Mouse (Mus musculus) frontal cortex, postnatal 14 days (tissue): ENCODE data around the gene Tcirg1.

Experiments used
- DNase-seq, 2 experiments: peaks; one replicate each; pipeline ENCODE4 v3.0.0; 2022; ENCODE audit warnings: low spot score in 2 of 2

Gene Tcirg1

DNA sequence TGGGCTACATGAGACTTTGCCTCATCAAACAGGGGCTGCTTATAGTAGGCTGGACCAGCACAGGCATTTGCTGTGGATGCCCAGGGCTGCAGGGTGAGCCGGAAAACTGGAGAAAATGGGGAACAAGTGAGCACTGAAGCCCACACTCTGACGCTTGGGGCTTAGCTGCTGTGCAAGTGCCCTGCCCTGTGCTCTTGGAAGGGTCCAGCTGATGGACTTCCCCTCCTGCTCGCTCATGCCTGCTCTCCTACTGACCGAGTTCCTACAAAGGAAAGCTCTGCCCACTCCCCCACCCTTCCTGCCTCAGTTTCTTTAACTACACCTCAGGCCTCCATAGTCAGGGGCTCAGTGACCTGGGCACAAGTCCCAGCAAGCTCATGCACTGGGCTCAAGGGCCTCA is 21.1 kb upstream of the Tcirg1 start:
- DNase-seq = no peak

- DNase-seq = no peak
Observed at GRCm38 (mm10) chr19:3926685-3927084, 19.8 kb upstream of the Tcirg1 start.

- no peak for DNase-seq
Observed at GRCm38 (mm10) chr19:3926279-3926678, 19.3 kb upstream of the Tcirg1 start.

GRCm38 (mm10) chr19:3925859-3926258 is 18.9 kb upstream of the Tcirg1 start:
- DNase-seq = no peak

- no peak for DNase-seq
Observed at GRCm38 (mm10) chr19:3924868-3925267, 17.9 kb upstream of the Tcirg1 start.

DNA sequence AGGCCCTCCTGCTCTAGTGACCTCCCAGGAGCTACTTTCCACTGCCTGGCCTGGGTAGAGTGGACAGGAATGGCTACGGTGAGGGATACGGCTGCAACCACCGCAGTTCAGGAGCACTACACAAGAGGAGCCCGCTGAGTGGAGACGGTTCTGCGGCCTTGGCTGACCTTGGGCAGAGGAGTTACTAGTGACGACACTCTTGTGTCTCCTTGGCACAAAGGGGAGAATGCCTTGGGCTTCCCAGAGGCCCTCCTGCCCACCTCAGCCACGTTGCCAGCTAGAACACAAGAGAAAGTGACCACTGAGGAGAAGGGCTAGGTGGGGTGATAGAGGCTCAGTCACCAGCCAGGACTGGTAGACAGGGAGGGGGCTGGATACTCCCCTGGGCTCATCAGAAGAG is 17.3 kb upstream of the Tcirg1 start:
- DNase-seq = no peak

DNA sequence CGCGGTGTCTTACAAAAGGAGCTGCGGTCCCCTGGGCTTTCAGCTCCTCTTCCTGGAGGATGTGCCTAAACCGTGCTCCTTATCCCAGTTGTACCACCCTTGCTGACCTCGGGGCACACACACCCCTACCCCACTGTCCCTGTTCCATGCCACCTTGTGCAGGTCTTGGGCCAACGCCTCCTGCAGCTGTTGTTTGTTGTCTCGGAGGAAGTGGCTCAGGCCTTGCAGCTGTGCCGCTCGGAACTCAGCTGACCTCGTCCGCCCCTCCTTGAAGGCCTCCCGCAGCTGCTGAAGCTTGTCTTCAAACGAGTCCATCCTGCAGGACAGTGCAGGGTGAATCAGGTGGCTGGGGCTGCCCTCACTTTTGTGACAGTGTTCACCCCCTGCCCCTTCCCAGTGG is 16.7 kb upstream of the Tcirg1 start:
- no peak for DNase-seq

- DNase-seq = no peak
Observed at GRCm38 (mm10) chr19:3922661-3923371, 15.9 kb upstream of the Tcirg1 start.

GRCm38 (mm10) chr19:3919928-3920327 is 13.0 kb upstream of the Tcirg1 start:
- no peak for DNase-seq

DNA sequence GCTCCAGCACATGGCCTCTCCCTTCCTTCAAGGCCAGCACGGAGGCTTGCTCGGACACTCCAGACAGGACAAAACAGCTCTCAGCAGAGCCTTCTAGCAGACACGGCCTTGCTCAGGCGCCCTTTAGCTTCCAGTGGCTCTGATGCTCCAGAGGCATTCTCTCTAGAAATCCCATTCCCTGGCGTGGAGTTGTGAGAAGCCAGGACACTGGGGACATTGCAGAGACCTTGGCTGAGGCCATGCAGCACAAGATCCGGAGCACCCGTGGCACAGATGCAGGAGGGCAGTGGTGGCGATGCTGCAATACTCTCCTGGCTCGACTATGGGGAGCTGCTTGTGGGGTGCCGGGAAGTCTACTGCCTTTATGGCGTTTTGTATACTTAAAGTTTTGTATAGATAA is 9.8 kb upstream of the Tcirg1 start:
- no peak for DNase-seq

- no peak for DNase-seq
Observed at GRCm38 (mm10) chr19:3914535-3914934, 7.6 kb upstream of the Tcirg1 start.

DNA sequence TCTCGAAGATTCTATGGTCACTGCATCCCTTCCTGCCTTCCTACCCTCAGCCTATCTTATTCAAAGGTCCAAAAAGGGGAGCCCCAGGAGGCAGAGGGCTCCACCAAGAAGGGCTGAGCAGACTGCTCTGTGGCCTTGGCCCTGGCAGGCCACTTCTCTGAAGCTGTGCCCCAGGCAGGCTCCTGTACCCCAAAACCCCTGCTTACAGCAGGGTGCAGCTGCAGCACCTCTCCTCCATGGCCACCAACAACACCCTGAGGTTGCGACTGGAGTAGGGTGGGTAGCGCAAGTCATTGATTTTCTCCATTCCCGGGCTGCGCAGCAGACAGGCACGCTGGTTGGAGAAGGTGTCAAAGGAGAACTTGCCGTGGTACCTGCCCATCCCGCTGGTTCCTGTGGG is 6.8 kb upstream of the Tcirg1 start:
- DNase-seq = no peak

DNA sequence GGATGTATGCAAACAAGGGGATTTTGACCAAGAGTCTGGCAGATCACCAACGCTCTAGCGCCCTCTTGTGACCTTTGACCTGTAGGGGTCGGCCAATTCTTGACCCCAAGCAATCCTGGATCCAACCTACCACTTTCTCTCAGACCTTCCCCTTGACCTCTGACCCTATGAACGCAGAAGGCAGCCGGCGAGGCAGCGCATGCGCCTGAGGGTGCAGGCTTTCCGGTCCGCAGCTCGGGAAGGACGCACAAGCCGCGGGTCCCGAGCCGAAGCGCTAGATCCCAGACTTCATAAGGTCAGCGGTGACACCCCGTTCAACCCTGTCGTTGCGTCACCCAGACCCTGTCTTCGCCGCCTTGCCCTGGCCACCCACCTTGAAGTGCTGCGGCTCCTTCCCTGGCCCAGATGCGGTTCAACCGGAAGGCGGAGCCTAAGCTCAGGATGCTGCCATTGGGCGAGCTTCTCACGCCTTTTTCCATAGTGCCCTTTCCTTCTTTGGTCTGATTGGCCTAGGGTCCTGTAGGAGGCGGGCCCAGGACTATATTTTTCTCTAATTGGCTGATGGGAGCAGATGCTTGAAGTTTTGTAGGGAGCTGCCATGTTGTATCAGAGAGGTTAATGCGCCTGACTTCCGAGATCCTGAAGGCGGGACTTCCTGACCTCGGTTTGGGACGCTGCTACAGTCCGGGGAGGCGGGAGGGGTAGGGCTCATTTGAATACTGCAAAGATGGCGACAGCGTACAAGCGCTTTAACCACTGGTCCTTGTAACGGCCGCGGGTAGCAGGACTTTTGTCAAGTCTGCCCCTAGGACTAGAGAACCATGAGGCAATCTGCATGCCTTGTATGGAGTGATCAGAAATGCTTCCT is 5.6 kb upstream of the Tcirg1 start, which contains the start of gene Ndufs8:
Gene Ndufs8, minus strand, starts transcription at position 438 of the 868 bp plus-strand sequence.
- DNase-seq = peak; percentile 88 to 96

DNA sequence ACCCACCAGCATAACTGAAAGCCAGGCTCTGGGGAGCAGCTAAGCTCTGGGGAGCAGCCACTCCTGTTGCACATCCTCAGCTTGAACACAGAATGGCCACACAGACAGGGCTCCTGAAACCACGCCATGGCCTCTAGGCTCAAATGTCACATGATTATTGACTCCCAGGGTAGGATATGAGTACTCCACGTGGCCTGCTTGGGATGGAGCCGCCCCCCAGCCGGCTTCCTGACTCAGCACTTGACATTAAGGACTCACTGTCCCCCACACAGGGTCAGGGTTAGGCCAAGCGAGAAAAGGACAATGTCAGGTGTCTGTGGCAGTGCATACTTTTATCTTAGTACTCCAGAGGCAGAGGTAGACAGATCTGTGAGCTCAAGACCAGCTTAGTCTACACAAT is 3.3 kb upstream of the Tcirg1 start:
- DNase-seq = no peak

- no peak for DNase-seq
Observed at GRCm38 (mm10) chr19:3907876-3908660, 1.1 kb upstream of the Tcirg1 start.

DNA sequence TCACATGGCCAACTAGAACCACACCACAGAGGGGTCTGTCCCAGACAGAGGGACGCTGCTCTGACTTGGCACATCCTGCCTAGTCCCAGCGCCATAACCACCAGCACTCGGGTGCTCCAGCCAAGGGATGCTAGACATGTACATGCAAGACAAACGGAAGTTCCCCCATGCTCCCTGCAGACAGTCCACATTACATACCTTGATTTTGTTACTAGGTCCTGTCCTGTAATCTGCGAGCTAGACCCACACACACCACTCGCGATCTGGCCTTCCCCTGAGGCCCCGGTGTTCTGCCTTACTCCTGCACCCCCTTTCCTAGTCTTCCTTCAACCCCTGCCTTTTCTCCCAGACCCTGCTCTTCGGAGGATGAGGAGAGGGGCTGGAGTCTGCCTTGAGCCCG is 607 bp downstream of the Tcirg1 start:
- DNase-seq = no peak

- DNase-seq = no peak
Observed at GRCm38 (mm10) chr19:3905261-3905969, 1.5 kb downstream of the Tcirg1 start.

- no peak for DNase-seq
Observed at GRCm38 (mm10) chr19:3904363-3904675, 2.6 kb downstream of the Tcirg1 start.

DNA sequence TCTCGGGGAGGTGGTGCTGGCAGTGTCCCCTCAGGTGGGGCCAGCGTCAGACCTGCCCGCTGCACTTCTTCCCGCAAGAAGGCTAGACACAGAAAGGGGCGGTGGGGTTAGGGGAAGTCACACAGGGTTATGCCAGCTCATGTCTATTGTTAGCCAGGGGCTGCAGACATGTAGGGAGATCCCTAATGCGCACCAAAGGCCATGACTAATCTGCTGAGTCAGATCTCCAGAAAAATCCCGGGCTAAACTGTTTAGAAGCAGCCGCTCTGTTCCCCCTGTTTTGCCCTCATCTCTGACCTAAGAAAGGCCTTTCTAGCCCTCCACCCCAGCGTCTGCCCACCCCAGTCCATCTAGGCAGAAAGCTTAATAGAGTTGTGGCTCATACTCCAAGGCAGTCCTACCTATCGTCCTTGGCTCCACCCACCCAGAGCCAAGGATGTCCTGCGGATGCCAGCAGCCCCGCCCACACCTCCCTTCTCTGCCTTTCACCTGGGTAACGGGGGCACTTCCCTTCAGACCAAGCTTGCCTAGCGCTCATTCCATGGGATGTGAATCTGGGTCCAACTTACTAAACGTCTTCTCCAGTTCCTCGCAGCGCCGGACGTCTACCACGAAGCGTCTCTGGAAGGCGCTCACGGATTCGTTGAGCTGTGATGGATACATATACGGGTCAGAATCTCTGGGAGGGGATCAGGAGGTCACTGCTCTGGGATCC is 3.1 kb downstream of the Tcirg1 start:
- no peak for DNase-seq

GRCm38 (mm10) chr19:3902966-3903365 is 4.0 kb downstream of the Tcirg1 start:
- no peak for DNase-seq

GRCm38 (mm10) chr19:3899618-3900017 is 7.3 kb downstream of the Tcirg1 start:
- DNase-seq = no peak
